Mouse (Mus musculus) cerebellum, adult 2 months (tissue): Measurements from ENCODE around the gene Edar. TPM values are rescaled to one million over a fixed set of nuclear protein-coding genes. Genes with fewer than 3 reads are reported as not detected.

Experiments used
- DNase-seq, 2 experiments: peaks; one replicate each; pipeline ENCODE4 v3.0.0; 2021
- H3K27ac ChIP-seq: fragments of 200-500 bp; 2 replicates; pipeline ENCODE4 v1.5.1; 2012; ENCODE audit warnings: low read length, control low read depth, inconsistent platforms; ENCODE audit not compliant: insufficient read depth
- H3K27me3 ChIP-seq: fragments of 200-500 bp; 2 replicates; pipeline ENCODE4 v1.6.1; 2012; ENCODE audit warnings: inconsistent platforms, mild to moderate bottlenecking, low read length, moderate library complexity; ENCODE audit not compliant: control insufficient read depth, insufficient read depth
- H3K4me1 ChIP-seq: fragments of 200-500 bp; 2 replicates; pipeline ENCODE4 v1.6.1; 2011; ENCODE audit warnings: low read length; ENCODE audit not compliant: control insufficient read depth, insufficient read depth
- H3K4me3 ChIP-seq: fragments of 200-500 bp; replicated peaks from 2 replicates; pipeline ENCODE3; 2011; ENCODE audit warnings: mild to moderate bottlenecking, low read depth, low read length, control low read depth; ENCODE audit not compliant: insufficient read depth
- CTCF ChIP-seq: fragments of 200-500 bp; IDR thresholded peaks from 2 replicates; pipeline ENCODE4 v1.5.1; 2011; ENCODE audit warnings: low read depth, mild to moderate bottlenecking, control low read depth, low read length, moderate library complexity, borderline replicate concordance; ENCODE audit not compliant: insufficient read depth
- POLR2A ChIP-seq: fragments of 200-500 bp; IDR thresholded peaks from 2 replicates; pipeline ENCODE4 v1.6.1; 2011; ENCODE audit warnings: low read length, control low read depth, borderline replicate concordance; ENCODE audit not compliant: insufficient read depth
- WGBS: fragments of 180-500 bp; shearing (Covaris S2); methylation state at CpG from one replicate; pipeline ENCODE4 v1.1.7; 2018; 5-methylcytosine and 5-hydroxymethylcytosine counted together
- polyA plus RNA-seq: library from polyadenylated mRNA; depleted of rRNA; stranded (reverse); fragments of >200 nt; gene quantifications from 2 replicates; pipeline ENCODE4 v1.2.3, GENCODE M21; 2012

Edar gene
- polyA plus RNA-seq, 1 experiment, result 0.08 TPM

DNA sequence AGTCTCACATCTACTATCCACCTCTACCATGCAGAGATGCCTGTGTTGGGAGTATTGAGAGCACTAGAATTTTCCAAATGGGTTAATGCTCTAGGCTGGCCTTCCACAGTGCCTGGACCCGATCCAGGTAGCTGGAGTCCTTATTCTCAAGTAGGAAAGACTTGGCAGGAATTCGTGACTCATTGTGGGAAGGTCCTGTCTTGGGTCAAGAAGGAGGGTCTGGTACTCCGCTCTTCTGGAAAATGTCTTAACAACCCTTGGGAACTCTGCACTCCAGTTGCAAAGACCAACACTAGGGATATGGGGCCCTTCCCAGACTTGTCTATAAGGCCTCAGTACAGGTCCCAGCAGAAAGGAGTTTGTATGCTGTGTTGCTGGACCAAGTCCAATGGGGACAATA is 66.6 kb downstream of the Edar start:
- DNase-seq, result no peak
- 73% methylated on average over 3 of the region's 3 CpGs for WGBS
- H3K27me3 ChIP-seq, result no peaks in the 10 kb centered on the region
- no peak overlapping the region for H3K4me3 ChIP-seq
- H3K4me1 ChIP-seq, result 0 out of 2 replicates have a peak, but pooled peaks cover 4% of the 10 kb centered on the region
- H3K27ac ChIP-seq, result no peak overlapping the region
- no peak for TF ChIP-seq CTCF
- TF ChIP-seq POLR2A, result no peak

DNA sequence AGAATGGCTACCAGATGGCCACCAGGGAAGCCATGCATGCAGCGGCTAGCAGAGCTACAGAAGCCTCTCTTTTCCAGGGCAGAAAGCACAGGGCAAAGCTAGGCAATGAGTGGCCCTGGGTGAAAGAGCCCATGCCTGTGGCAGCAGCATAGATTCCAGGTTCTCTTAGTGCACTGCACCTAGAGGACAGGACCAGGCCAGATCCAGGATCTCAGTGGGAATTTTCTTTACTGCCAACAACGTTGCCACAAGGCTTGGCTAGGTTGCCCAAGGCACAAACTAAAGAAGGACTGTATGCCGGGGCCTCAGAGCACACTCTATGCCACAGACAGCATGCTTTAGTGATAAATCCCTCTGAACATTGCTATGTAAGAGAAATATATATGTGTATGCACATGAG is 69.1 kb downstream of the Edar start:
- WGBS, result 45% methylated on average over 3 of the region's 3 CpGs
- no peak for DNase-seq

DNA sequence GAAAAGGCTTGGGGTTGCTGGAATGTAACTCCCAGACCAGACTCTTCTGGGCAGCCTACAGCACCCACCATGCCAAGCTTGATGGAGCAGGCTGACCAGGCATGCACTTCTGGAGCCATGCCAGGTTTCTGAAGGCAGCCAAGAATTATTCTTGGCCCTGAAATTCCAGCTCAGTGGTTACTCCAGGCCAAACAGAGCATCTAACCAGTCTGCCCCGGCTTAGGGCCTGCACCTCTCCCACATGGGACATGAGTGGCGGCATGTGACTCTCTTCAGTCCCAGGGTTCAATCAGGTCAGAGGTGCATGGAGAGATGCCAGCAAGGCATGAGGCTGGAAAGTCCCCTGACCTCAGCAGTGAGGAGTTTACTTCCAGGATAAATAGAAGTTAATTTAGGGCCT is 70.7 kb downstream of the Edar start:
- Histone ChIP-seq H3K27ac (no peak overlapping the region), H3K4me1 (peaks cover 16% of the 10 kb centered on the region), H3K27me3 (no peaks in the 10 kb centered on the region), H3K4me3 (no peak overlapping the region)
- peak; percentile 56 to 78 for DNase-seq
- 39% methylated on average over 2 of the region's 2 CpGs for WGBS
- no peak for TF ChIP-seq CTCF
- TF ChIP-seq POLR2A, result no peak

More for the DNA sequence above, 69.1 kb downstream of the Edar start:
- TF ChIP-seq CTCF (no peak), POLR2A (no peak)
- Histone ChIP-seq H3K4me3 (no peak overlapping the region), H3K27ac (no peak overlapping the region), H3K4me1 (peaks cover 13% of the 10 kb centered on the region), H3K27me3 (no peaks in the 10 kb centered on the region)

DNA sequence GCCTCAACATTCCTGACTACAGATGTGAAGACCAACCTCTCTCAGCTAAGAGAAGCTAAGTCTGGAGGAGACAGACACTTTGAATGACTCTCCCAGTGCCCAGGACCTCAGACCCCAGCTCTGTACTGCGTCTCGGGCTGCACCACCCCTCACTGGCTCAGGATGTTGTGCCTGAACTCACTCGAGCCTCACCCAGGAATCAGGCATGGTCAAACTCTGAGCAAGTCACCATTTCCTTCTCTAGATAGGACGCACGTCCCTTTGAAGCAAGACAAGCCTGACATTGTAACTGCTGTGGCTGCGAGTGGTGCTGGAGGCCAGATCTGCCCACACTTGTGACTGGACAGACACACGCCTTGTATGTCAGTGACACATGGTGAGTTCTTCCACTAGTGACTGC is 73.5 kb downstream of the Edar start:
- Histone ChIP-seq H3K4me3 (no peak overlapping the region), H3K4me1 (peaks cover 16% of the 10 kb centered on the region), H3K27ac (no peak overlapping the region), H3K27me3 (no peaks in the 10 kb centered on the region)
- TF ChIP-seq CTCF (no peak), POLR2A (no peak)
- WGBS, result 76% methylated on average over 7 of the region's 7 CpGs
- no peak for DNase-seq

DNA sequence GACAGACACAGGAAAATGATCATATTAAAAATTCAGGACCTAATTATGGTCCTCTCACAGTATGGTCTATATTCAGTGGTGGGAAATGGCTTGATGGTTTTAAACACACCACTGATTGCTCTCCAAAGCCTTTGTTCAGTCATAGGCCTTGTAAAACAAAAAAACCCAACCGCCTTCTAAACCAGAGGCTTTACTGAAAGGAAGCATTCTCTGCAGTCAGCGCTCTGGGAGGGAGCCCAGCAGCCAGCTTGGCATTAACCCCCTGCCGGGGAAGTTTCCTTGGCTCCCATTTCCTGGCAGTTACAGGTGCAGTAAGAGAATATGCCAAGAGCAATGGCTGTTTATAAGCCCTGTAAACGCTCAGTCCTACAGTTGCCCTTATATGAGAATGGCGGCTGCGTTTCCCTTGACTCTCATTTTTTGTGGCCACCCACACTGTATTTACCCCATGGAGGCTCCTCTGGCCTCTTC is 74.0 kb downstream of the Edar start:
- DNase-seq, result peak; percentile 72 to 81
- Histone ChIP-seq H3K4me1 (peaks cover 16% of the 10 kb centered on the region), H3K27ac (no peak overlapping the region), H3K27me3 (no peaks in the 10 kb centered on the region), H3K4me3 (no peak overlapping the region)
- TF ChIP-seq POLR2A, result no peak
- no peak for TF ChIP-seq CTCF
- WGBS, result 8% methylated on average over 6 of the region's 6 CpGs

DNA sequence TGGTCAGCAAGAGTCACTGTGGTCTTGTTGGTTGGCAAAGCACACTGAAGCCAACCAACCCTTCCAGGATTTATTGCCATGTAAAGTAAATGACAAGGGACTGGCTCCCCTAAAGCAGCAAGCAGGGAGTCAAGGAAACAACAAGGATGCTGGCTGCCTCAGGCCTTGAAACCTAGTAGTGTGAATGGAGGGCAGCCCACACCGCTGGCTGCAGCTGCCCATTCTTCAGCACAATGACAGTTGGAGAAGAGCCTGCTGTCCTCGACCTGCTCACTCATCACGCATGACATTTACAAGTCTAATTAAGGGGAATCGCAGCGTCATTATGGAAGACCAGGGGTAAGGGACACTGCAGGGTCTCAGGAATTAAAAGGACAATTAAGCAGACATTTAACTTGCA is 74.5 kb downstream of the Edar start:
- TF ChIP-seq POLR2A (no peak), CTCF (no peak)
- Histone ChIP-seq H3K27ac (no peak overlapping the region), H3K27me3 (no peaks in the 10 kb centered on the region), H3K4me3 (no peak overlapping the region), H3K4me1 (peaks cover 16% of the 10 kb centered on the region)
- no peak for DNase-seq
- WGBS, result 65% methylated on average over 5 of the region's 5 CpGs

DNA sequence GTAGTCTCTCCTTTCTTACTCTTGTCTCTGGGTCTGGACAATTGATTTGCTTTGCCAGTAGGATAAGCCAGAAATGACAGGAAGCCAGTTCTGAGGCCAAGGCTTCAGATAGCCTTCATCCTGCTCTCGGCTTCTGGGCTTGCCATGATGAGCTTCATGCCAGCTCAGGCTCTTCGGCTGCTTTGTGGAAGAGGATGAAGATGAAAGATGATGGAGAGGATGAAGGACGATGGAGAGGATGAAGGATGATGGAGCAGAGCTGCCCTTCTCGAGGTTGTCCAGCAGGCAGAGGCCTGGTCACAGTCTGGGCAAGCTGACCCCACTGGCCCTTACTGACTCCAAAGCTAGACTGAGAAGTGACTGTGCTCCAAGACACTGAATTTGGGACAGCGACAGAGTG is 75.3 kb downstream of the Edar start:
- Histone ChIP-seq H3K4me1 (peaks cover 16% of the 10 kb centered on the region), H3K4me3 (no peak overlapping the region), H3K27ac (no peak overlapping the region), H3K27me3 (no peaks in the 10 kb centered on the region)
- no peak for DNase-seq
- TF ChIP-seq CTCF (no peak), POLR2A (no peak)
- 86% methylated on average over 5 of the region's 5 CpGs for WGBS

DNA sequence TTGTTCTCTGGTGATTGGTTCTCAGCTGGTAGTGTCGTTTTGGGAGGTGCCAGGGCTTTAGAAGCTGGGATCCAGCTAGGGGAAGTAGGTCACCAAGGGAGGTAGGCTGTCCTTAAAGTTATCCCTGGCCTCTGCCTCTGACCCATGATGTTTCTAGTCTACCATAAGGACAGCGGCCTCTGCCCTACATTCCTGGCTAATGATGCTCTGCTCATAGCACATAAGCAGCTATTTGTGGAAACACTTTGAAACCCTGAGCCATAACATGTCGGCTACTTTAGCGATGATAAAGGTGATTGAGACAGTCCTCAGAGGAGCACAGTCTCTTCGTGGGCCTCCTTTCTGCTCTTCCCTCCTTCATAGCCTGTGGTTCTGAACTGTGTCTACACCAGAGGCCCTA is 79.6 kb downstream of the Edar start:
- WGBS, result 85% methylated on average over 5 of the region's 5 CpGs
- Histone ChIP-seq H3K27me3 (no peaks in the 10 kb centered on the region), H3K27ac (no peak overlapping the region), H3K4me3 (no peak overlapping the region), H3K4me1 (peaks cover under 1% of the 10 kb centered on the region)
- DNase-seq, result no peak
- TF ChIP-seq CTCF, result no peak
- TF ChIP-seq POLR2A, result no peak

DNA sequence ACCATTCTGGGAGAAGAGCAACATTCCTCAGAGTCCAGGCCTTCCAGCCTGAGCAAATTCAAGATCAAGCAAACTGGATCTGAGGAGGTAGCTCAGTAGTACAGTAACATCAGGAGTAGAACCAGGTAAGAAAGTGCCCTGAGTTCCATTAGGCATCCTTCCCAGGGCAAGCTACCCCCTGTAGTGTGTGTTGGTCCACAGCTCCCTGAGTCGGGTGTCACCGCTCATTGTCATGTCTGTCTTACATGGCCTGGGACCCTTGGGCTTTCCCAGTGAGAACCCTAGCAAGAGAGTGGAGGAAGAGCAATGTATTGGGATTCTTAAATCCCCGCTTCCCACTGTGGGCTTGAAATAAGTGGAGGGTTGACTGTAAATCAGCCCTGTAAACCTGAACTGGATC is 80.3 kb downstream of the Edar start:
- Histone ChIP-seq H3K27me3 (no peaks in the 10 kb centered on the region), H3K4me3 (no peak overlapping the region), H3K27ac (no peak overlapping the region), H3K4me1 (no peaks in the 10 kb centered on the region; the same call in 1 of the 2 replicates)
- no peak for DNase-seq
- WGBS, result 92% methylated on average over 3 of the region's 3 CpGs
- TF ChIP-seq CTCF (no peak), POLR2A (no peak)
